Mouse (Mus musculus): ENCODE measurements around the gene Carm1. TPM values are rescaled to one million over a fixed set of nuclear protein-coding genes. Genes with fewer than 3 reads are reported as not detected.
"Not testable (repeated sequence)": the region's sequence is repeated elsewhere in the genome, so short reads cannot be mapped to it uniquely, and the experiment has no call there.

Gene Carm1
- polyA plus RNA-seq, 1 experiment from 2014 or later: 81.4 TPM

DNA sequence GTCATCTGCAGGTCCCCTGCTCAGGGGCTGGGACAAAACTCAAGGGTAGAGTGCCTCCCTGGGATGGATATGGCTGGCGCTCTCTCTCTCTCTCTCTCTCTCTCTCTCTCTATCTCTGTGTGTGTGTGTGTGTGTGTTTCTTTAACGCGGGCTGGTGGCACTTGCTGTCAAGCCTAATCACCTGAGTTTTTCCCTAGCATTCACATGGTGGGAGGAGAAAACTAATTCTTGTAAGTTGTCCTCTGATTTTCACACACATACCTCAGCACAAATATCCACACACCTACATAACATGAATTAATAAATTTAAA lies 20.1 kb upstream of the Carm1 start:
- DNase-seq (ENCODE audit: low spot score): no peak
- Histone ChIP-seq H3K4me1 (ENCODE audit: control insufficient read depth, insufficient read depth, low read length) (no peaks in the 10 kb centered on the region), H3K4me2 (ENCODE audit: low read depth) (no peak overlapping the region), H3K27me3 (ENCODE audit: control insufficient read depth, insufficient read depth, low read length) (no peaks in the 10 kb centered on the region), H3K9me3 (ENCODE audit: control insufficient read depth, low read length) (no peaks in the 10 kb centered on the region), H3K27ac (ENCODE audit: low read depth, low read length) (no peak overlapping the region), H3K4me3 (ENCODE audit: low read depth, low read length) (no peak overlapping the region), H3K9ac (ENCODE audit: low read length) (no peak overlapping the region), H3K36me3 (ENCODE audit: control insufficient read depth, insufficient read depth, low read length) (no peaks in the 10 kb centered on the region; the same call in 1 of the 2 replicates)
- WGBS: 88% methylated on average over 3 of the region's 3 CpGs
- no peak for ATAC-seq (ENCODE audit: insufficient read depth, low FRiP score, low TSS enrichment)

DNA sequence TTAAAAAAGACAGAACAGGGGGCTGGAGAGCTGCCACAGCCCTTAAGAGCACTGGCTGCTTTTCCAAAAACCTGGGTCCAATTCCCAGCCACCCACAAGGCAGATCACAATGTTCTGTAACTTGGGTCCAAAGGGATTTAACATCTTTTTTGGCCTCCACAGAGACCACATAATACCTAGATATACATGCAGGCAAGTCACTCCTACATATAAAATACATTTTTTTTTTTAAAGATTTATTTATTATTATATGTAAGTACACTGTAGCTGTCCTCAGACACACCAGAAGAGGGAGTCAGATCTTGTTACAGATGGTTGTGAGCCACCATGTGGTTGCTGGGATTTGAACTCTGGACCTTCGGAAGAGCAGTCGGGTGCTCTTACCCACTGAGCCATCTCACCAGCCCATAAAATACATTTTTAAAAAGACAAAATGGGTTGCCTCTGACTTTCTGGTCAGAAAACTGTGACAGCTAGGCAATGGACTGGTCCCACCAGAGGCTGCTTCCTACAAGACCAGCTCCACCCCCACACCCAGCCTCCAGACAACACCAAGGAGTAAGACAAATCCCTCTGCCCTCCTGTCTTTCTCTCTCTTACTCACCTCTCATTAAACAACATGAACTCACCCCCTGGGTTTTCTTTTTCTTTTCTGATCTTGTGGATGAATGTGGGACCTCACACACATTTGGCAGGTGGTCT lies 19.4 kb upstream of the Carm1 start:
- no peak overlapping the region for H3K9ac ChIP-seq (ENCODE audit: low read length)
- DNase-seq (ENCODE audit: low spot score) (no peak), ATAC-seq (ENCODE audit: insufficient read depth, low FRiP score, low TSS enrichment) (no peak)
- no peak overlapping the region for H3K4me3 ChIP-seq (ENCODE audit: low read depth, low read length)
- 95% methylated on average over 2 of the region's 2 CpGs for WGBS
- H3K27ac ChIP-seq (ENCODE audit: low read depth, low read length): no peak overlapping the region
- no peaks in the 10 kb centered on the region for H3K27me3 ChIP-seq (ENCODE audit: control insufficient read depth, insufficient read depth, low read length)
- no peaks in the 10 kb centered on the region for H3K9me3 ChIP-seq (ENCODE audit: control insufficient read depth, low read length)
- H3K4me1 ChIP-seq (ENCODE audit: control insufficient read depth, insufficient read depth, low read length): no peaks in the 10 kb centered on the region
- no peak overlapping the region for H3K4me2 ChIP-seq (ENCODE audit: low read depth)
- no peaks in the 10 kb centered on the region; the same call in 1 of the 2 replicates for H3K36me3 ChIP-seq (ENCODE audit: control insufficient read depth, insufficient read depth, low read length)

DNA sequence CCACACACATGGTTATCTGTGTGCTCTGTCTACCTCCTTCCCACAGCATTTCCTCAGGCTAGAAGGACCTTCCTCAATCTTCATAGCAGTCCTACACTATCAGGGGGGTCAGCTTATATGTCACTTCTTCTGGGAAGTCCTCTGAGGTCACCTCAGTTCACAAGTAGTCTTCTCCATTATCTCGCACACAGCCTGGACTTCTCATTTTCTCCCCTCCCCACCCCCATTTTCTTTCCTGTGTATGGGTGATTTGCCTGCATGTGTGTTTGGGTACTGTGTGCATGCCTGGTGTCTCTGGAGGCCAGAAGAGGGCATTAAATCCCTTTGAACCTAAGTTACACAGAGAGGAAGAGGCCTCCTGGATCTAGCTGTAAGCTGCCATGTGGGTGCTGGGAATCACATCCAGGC lies 18.8 kb upstream of the Carm1 start:
- Histone ChIP-seq H3K4me2 (ENCODE audit: low read depth) (no peak overlapping the region), H3K36me3 (ENCODE audit: control insufficient read depth, insufficient read depth, low read length) (no peaks in the 10 kb centered on the region; the same call in 1 of the 2 replicates), H3K4me1 (ENCODE audit: control insufficient read depth, insufficient read depth, low read length) (no peaks in the 10 kb centered on the region), H3K9me3 (ENCODE audit: control insufficient read depth, low read length) (no peaks in the 10 kb centered on the region), H3K27ac (ENCODE audit: low read depth, low read length) (no peak overlapping the region), H3K27me3 (ENCODE audit: control insufficient read depth, insufficient read depth, low read length) (no peaks in the 10 kb centered on the region), H3K4me3 (ENCODE audit: low read depth, low read length) (no peak overlapping the region), H3K9ac (ENCODE audit: low read length) (no peak overlapping the region)
- WGBS: 63% methylated on average over 1 of the region's 1 CpGs
- no peak for ATAC-seq (ENCODE audit: insufficient read depth, low FRiP score, low TSS enrichment)
- DNase-seq (ENCODE audit: low spot score): no peak

DNA sequence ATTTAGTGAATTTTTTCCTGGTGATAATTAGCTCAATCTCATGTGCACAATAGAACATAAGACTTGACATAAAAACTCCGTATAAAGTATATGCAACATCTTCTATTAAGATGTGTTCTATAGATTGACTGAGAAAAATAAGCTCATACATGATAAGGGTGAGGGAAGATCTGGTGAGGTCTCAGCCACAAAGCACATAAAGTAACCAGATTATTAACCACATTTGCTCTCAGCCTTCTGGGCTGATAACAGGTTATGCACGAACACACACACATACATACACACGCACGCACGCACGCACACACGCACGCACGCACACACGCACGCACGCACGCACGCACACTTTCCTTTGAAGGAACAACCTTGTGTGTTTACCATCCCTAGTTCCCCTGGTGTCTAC lies 10.2 kb upstream of the Carm1 start:
- no peaks in the 10 kb centered on the region for H3K9me3 ChIP-seq (ENCODE audit: control insufficient read depth, low read length)
- no peak overlapping the region for H3K9ac ChIP-seq (ENCODE audit: low read length)
- no peaks in the 10 kb centered on the region; the same call in 1 of the 2 replicates for H3K36me3 ChIP-seq (ENCODE audit: control insufficient read depth, insufficient read depth, low read length)
- H3K4me3 ChIP-seq (ENCODE audit: low read depth, low read length): no peak overlapping the region
- H3K27ac ChIP-seq (ENCODE audit: low read depth, low read length): no peak overlapping the region
- H3K27me3 ChIP-seq (ENCODE audit: control insufficient read depth, insufficient read depth, low read length): no peaks in the 10 kb centered on the region
- no peaks in the 10 kb centered on the region for H3K4me1 ChIP-seq (ENCODE audit: control insufficient read depth, insufficient read depth, low read length)
- 92% methylated on average over 14 of the region's 14 CpGs for WGBS
- ATAC-seq (ENCODE audit: insufficient read depth, low FRiP score, low TSS enrichment): no peak
- no peak overlapping the region for H3K4me2 ChIP-seq (ENCODE audit: low read depth)
- DNase-seq (ENCODE audit: low spot score): no peak

DNA sequence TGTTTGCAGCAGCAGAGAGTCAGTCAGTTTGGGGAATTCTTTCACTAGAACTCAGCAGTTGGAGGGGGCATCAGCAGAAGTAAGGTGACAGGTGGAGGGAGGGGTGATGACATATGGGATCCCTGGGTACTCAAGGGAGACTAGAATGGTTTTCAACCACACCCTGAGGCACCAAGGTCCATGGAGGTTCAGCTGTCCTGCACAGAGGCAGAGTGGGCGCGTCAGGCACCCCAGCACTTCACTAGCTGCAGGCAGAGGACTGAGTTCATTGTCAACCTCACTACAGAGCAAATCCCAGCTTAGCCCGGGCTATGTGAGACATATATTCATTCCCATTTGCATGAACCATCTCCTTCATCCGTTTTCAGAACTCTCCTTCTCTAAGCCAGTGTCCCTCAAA lies 9.7 kb upstream of the Carm1 start:
- Histone ChIP-seq H3K4me1 (ENCODE audit: control insufficient read depth, insufficient read depth, low read length) (no peaks in the 10 kb centered on the region), H3K27me3 (ENCODE audit: control insufficient read depth, insufficient read depth, low read length) (no peaks in the 10 kb centered on the region), H3K4me3 (ENCODE audit: low read depth, low read length) (no peak overlapping the region), H3K4me2 (ENCODE audit: low read depth) (no peak overlapping the region), H3K36me3 (ENCODE audit: control insufficient read depth, insufficient read depth, low read length) (no peaks in the 10 kb centered on the region; the same call in 1 of the 2 replicates), H3K9ac (ENCODE audit: low read length) (no peak overlapping the region), H3K27ac (ENCODE audit: low read depth, low read length) (no peak overlapping the region), H3K9me3 (ENCODE audit: control insufficient read depth, low read length) (no peaks in the 10 kb centered on the region)
- ATAC-seq (ENCODE audit: insufficient read depth, low FRiP score, low TSS enrichment) (no peak), DNase-seq (ENCODE audit: low spot score) (no peak)
- WGBS: 85% methylated on average over 4 of the region's 4 CpGs

DNA sequence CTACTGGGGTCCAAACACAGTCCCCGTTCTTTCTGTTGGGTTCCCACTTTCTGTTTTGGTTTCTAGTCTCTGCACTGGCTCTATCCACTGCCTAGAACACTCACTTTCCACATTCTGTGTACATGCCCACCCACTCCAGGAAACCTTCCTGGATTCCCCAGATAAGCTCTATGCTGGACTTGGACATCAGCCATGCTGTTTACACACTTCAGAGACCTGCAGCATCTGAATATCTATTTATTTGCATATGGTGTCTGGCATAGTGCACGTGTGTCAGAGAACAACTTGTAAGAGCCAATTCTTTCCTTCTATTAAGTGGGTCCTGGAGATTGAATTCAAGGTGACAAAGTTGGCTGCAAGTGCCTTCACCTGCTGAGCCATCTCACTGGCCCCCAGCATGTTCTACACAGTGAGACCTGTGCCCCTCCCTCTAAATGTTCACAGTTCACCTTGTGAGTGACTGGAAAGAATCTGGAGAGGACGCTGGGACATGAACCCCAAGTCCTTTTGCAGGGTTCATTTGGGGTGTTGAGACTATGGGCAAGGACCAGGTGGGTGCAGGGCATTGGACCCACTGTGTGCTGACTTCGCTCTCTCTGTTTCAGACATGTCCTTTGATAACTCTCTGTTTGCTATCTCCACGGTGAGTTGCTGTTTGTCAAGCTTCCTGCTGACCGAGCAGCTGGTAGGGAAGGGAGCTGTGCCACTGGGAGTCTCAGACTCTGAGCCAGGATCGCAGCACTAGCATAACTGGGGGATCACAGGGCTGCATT lies 6.5 kb upstream of the Carm1 start:
- Histone ChIP-seq H3K27me3 (ENCODE audit: control insufficient read depth, insufficient read depth, low read length) (no peaks in the 10 kb centered on the region), H3K27ac (ENCODE audit: low read depth, low read length) (no peak overlapping the region), H3K36me3 (ENCODE audit: control insufficient read depth, insufficient read depth, low read length) (no peaks in the 10 kb centered on the region; the same call in 1 of the 2 replicates), H3K4me3 (ENCODE audit: low read depth, low read length) (no peak overlapping the region), H3K4me1 (ENCODE audit: control insufficient read depth, insufficient read depth, low read length) (peaks cover 4% of the 10 kb centered on the region; the same call in 1 of the 2 replicates), H3K9ac (ENCODE audit: low read length) (no peak overlapping the region), H3K9me3 (ENCODE audit: control insufficient read depth, low read length) (no peaks in the 10 kb centered on the region), H3K4me2 (ENCODE audit: low read depth) (no peak overlapping the region)
- WGBS: 82% methylated on average over 7 of the region's 7 CpGs
- no peak for DNase-seq (ENCODE audit: low spot score)
- no peak for ATAC-seq (ENCODE audit: insufficient read depth, low FRiP score, low TSS enrichment)

DNA sequence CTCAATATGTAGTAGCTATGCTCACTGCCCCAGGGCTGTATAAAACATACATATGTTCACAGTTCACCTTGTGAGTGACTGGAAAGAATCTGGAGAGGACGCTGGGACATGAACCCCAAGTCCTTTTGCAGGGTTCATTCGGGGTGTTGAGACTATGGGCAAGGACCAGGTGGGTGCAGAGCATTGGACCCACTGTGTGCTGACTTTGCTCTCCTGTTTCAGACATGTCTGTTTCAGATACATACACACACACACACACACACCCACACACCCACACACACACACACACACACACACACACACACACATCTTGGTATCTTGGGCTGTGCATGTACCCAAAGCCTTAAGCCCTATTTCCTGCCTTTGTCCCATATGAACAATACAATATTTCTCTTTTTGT lies 4.7 kb upstream of the Carm1 start:
- not testable (repeated sequence) for H3K36me3 ChIP-seq (ENCODE audit: control insufficient read depth, insufficient read depth, low read length); H3K4me3 ChIP-seq (ENCODE audit: low read depth, low read length); H3K9me3 ChIP-seq (ENCODE audit: control insufficient read depth, low read length); DNase-seq (ENCODE audit: low spot score); H3K9ac ChIP-seq (ENCODE audit: low read length); H3K4me2 ChIP-seq (ENCODE audit: low read depth); H3K27ac ChIP-seq (ENCODE audit: low read depth, low read length); H3K4me1 ChIP-seq (ENCODE audit: control insufficient read depth, insufficient read depth, low read length); H3K27me3 ChIP-seq (ENCODE audit: control insufficient read depth, insufficient read depth, low read length); ATAC-seq (ENCODE audit: insufficient read depth, low FRiP score, low TSS enrichment)
- 87% methylated on average over 2 of the region's 2 CpGs for WGBS

DNA sequence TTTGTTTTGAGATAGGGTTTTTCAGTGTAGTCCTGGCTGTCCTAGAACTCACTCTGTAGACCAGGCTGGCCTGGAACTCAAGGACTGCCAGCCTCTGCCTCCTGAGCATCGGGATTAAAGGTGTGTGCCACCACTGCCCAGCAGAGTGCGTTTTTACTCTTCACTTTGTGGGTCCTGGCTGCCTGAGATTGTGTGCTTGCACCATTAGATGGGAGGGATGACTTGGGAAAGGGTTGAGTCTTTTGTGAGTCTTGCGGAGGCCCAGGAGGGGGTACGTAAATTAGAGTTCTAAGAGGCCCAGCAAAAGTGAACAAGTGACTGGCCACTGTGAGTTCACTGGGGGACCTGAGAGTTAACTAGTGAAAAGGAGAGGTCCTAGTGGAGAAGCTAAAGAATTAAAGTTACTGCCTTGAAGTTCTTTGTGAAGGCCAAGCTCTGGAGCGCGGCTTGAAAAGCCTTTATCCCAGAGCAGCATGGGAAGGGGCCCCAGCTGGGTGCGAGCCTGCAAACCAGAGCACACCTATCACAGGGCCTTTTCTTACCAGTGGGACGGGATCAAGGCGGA lies 1.3 kb upstream of the Carm1 start:
- Histone ChIP-seq H3K4me2 (ENCODE audit: low read depth) (peak overlapping the region; percentile 81), H3K27ac (ENCODE audit: low read depth, low read length) (peak overlapping the region; percentile 97), H3K4me3 (ENCODE audit: low read depth, low read length) (peak overlapping the region; percentile 84), H3K9ac (ENCODE audit: low read length) (peak overlapping the region; percentile 65), H3K36me3 (ENCODE audit: control insufficient read depth, insufficient read depth, low read length) (no peaks in the 10 kb centered on the region), H3K27me3 (ENCODE audit: control insufficient read depth, insufficient read depth, low read length) (no peaks in the 10 kb centered on the region), H3K9me3 (ENCODE audit: control insufficient read depth, low read length) (no peaks in the 10 kb centered on the region), H3K4me1 (ENCODE audit: control insufficient read depth, insufficient read depth, low read length) (peaks cover 13% of the 10 kb centered on the region)
- DNase-seq (ENCODE audit: low spot score) (no peak), ATAC-seq (ENCODE audit: insufficient read depth, low FRiP score, low TSS enrichment) (peak; percentile 46)
- WGBS: 4% methylated on average over 9 of the region's 9 CpGs

All from neural tube, embryonic 11.5 days (tissue).